Mouse (Mus musculus) heart, embryonic 10.5 days (tissue): ENCODE results near the gene Ccdc83. TPM values are rescaled to one million over a fixed set of nuclear protein-coding genes. Genes with fewer than 3 reads are reported as not detected.

Experiments used
- DNase-seq: peaks from one replicate; pipeline ENCODE4 v3.0.0-alpha.2; 2017; ENCODE audit warnings: low spot score
- H3K27ac ChIP-seq: fragments of 300-500 bp; sonication (generic); 2 replicates; pipeline ENCODE4 v1.5.1; 2016; ENCODE audit warnings: mild to moderate bottlenecking
- H3K27me3 ChIP-seq: fragments of 300-500 bp; sonication (generic); 2 replicates; pipeline ENCODE4 v1.6.1; 2016; ENCODE audit warnings: mild to moderate bottlenecking; ENCODE audit not compliant: poor library complexity, insufficient read depth, severe bottlenecking
- H3K36me3 ChIP-seq: fragments of 300-500 bp; sonication (generic); 2 replicates; pipeline ENCODE4 v1.6.1; 2016; ENCODE audit warnings: mild to moderate bottlenecking, moderate library complexity
- H3K4me1 ChIP-seq: fragments of 300-500 bp; sonication (generic); 2 replicates; pipeline ENCODE4 v1.6.1; 2016; ENCODE audit warnings: mild to moderate bottlenecking
- H3K4me3 ChIP-seq: fragments of 300-500 bp; sonication (generic); 2 replicates; pipeline ENCODE4 v1.5.1; 2016; ENCODE audit warnings: mild to moderate bottlenecking, moderate library complexity
- H3K9me3 ChIP-seq: fragments of 300-500 bp; sonication (generic); 2 replicates; pipeline ENCODE4 v1.6.1; 2016; ENCODE audit warnings: mild to moderate bottlenecking, moderate library complexity
- WGBS: fragments of 180-500 bp; shearing (Covaris S2); methylation state at CpG from one replicate; pipeline ENCODE4 v1.1.7; 2016; 5-methylcytosine and 5-hydroxymethylcytosine counted together
- polyA plus RNA-seq: library from polyadenylated mRNA; unstranded; fragments of >200 nt; fragmentation: Nextera tagmentation; extraction: Ambion mirVana; gene quantifications from 2 replicates; pipeline ENCODE4 v1.2.1, GENCODE M21; 2016

Ccdc83 gene
- polyA plus RNA-seq, 1 experiment from 2014 or later = 0.24 TPM

GRCm38 (mm10) chr7:90200251-90200650 is 65.3 kb downstream of the Ccdc83 start:
- no peak overlapping the region for H3K27ac ChIP-seq
- 96% methylated on average over 5 of the region's 5 CpGs for WGBS
- H3K4me3 ChIP-seq = no peak overlapping the region
- H3K4me1 ChIP-seq = no peaks in the 10 kb centered on the region
- peaks cover 51% of the 10 kb centered on the region for H3K36me3 ChIP-seq
- no peaks in the 10 kb centered on the region for H3K27me3 ChIP-seq
- H3K9me3 ChIP-seq = no peaks in the 10 kb centered on the region
- DNase-seq = no peak

GRCm38 (mm10) chr7:90180635-90181034 is 84.9 kb downstream of the Ccdc83 start:
- Histone ChIP-seq H3K27ac (no peak overlapping the region), H3K9me3 (no peaks in the 10 kb centered on the region), H3K36me3 (peaks cover 58% of the 10 kb centered on the region), H3K4me1 (no peaks in the 10 kb centered on the region), H3K4me3 (no peak overlapping the region), H3K27me3 (no peaks in the 10 kb centered on the region)
- no peak for DNase-seq
- WGBS = 91% methylated on average over 1 of the region's 1 CpGs

GRCm38 (mm10) chr7:90175576-90175975 is 90.0 kb downstream of the Ccdc83 start:
- Histone ChIP-seq H3K4me1 (no peaks in the 10 kb centered on the region), H3K36me3 (peaks cover 69% of the 10 kb centered on the region), H3K4me3 (no peak overlapping the region), H3K27ac (no peak overlapping the region), H3K9me3 (no peaks in the 10 kb centered on the region), H3K27me3 (no peaks in the 10 kb centered on the region)
- no peak for DNase-seq
- WGBS = 84% methylated on average over 2 of the region's 2 CpGs

Other genes starting within 250 kb of the Ccdc83 start
- 29.5 and 29.8 TPM in 2 replicates for gene Picalm, start 135.6 kb downstream of the Ccdc83 start, polyA plus RNA-seq
- gene Sytl2, start 36.5 kb upstream of the Ccdc83 start, polyA plus RNA-seq = 3.2 and 3.4 TPM in 2 replicates
- 1.3 and 2.0 TPM in 2 replicates for gene Ccdc89, start 160.8 kb upstream of the Ccdc83 start, polyA plus RNA-seq
- 16.2 and 24.9 TPM in 2 replicates for gene Crebzf, start 177.0 kb upstream of the Ccdc83 start, polyA plus RNA-seq
- 125 and 132 TPM in 2 replicates for gene Tmem126a, start 191.5 kb upstream of the Ccdc83 start, polyA plus RNA-seq
- 29.5 and 33.6 TPM in 2 replicates for gene Tmem126b, start 210.2 kb upstream of the Ccdc83 start, polyA plus RNA-seq
- gene Dlg2, start 210.9 kb upstream of the Ccdc83 start, polyA plus RNA-seq = 3.8 and 4.1 TPM in 2 replicates